Mouse (Mus musculus): ENCODE results near the gene Med21.

GRCm38 (mm10) chr6:146603651-146604050, 38.7 kb upstream of the Med21 start:
- no peak for TF ChIP-seq CTCF (IDR thresholded peaks at IDR 0.05; ENCODE audit: low read depth)
- TF ChIP-seq EP300 (IDR thresholded peaks at IDR 0.05; ENCODE audit: low read depth): no peak

Data from liver, postnatal 0 days (tissue).